Mouse (Mus musculus) thymus, adult 2 months (tissue): ENCODE measurements around the gene Nabp2.

Source experiments
- CTCF ChIP-seq: fragments of 200-500 bp; IDR thresholded peaks from 2 replicates; pipeline ENCODE4 v1.5.1; 2012; ENCODE audit warnings: mild to moderate bottlenecking, control low read depth, low read length, moderate library complexity, borderline replicate concordance; ENCODE audit not compliant: control insufficient read depth, poor library complexity, insufficient read depth; ENCODE audit errors: extremely low read depth
- POLR2A ChIP-seq: fragments of 200-500 bp; IDR thresholded peaks from 2 replicates; pipeline ENCODE4 v1.6.1; 2012; ENCODE audit warnings: mild to moderate bottlenecking, low read length, control low read depth, moderate library complexity; ENCODE audit not compliant: control insufficient read depth, poor library complexity, insufficient read depth; ENCODE audit errors: extremely low read depth

- TF ChIP-seq CTCF (no peak), POLR2A (no peak)
Measured at GRCm38 (mm10) chr10:128414848-128415247, 3.6 kb upstream of the Nabp2 start.
